In the genomic region with DNA sequence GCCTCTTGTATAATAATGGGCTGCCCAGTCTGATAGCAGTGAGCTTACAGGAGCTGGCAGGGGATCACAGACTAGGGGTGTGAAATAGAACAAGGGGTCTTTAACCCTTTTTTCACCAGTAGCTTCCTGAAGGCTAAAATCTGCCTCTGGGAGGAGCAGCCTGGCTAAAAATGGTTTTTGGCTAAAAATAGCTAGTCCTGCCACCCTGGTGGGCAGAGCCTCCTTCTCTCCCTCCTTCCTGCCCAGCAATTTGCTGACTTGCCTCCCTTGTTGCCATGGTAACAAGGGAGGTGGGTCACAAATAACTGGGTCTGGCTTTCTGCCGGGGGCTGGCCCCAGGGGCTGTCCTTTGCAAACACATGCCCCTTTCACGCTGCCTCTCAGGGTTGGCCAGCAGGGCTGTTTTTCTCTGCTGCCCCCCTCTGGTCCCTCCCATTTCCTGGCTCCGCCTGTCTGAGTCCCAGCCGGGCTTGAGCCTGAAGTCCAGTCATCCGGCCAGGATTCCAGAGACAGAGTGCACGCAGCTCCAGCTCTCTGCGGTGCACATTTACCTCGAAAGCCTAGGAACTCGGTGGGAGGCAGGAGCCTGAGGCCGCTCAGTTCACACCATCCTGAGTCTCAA, we compare ENCODE assay signal across 8 mouse cellular contexts.
DNase-seq lines count a peak whose midpoint lies in the region; ATAC-seq lines count a peak whose summit lies in the region.

No protein-coding gene starts in this region.

- H3K4me1 ChIP-seq in hindbrain, embryonic 14.5 days (replicated peaks; ENCODE audit: control insufficient read depth, insufficient read depth, low read length): peaks cover 28% of the 10 kb centered on the region

- peak overlapping the region; percentile 54; the same call in 1 of the 2 replicates for H3K27ac ChIP-seq in hindbrain, embryonic 14.5 days

- peak; percentile 94 for DNase-seq in adipocyte (ENCODE audit: low spot score)
- peak; percentile 73 to 76 for DNase-seq in cerebellum, postnatal 36 days
- peak; percentile 93 for DNase-seq in gastrocnemius, adult 18-20 months (ENCODE audit: low spot score)
- peak; percentile 84 for DNase-seq in hindbrain, embryonic 14.5 days (ENCODE audit: low spot score)
- peak; percentile 86 to 90 for DNase-seq in layer of hippocampus, postnatal 36 days
- peak; percentile 98 for DNase-seq in lung, postnatal 10 days
- DNase-seq in retina, adult 2 months (ENCODE audit: low read depth, low spot score): peak; percentile 61
- peak; percentile 92 for DNase-seq in urinary bladder, postnatal 4 days (ENCODE audit: low spot score in 2 of 2)

- peaks cover 52% of the 10 kb centered on the region for H3K36me3 ChIP-seq in hindbrain, embryonic 14.5 days (replicated peaks; ENCODE audit: control insufficient read depth, insufficient read depth)

- peak overlapping the region; percentile 40; the same call in 1 of the 2 replicates for H3K9ac ChIP-seq in hindbrain, embryonic 14.5 days

- peak overlapping the region; percentile 48 for H3K4me2 ChIP-seq in hindbrain, embryonic 14.5 days (replicated peaks)

- H3K27me3 ChIP-seq in hindbrain, embryonic 14.5 days (ENCODE audit: control insufficient read depth, insufficient read depth, low read length): no peaks in the 10 kb centered on the region

- peak; percentile 84 for ATAC-seq in hindbrain, embryonic 14.5 days (ENCODE audit: low FRiP score)

- 3% methylated on average over 10 of the region's 10 CpGs for WGBS in hindbrain, embryonic 14.5 days

- H3K9me3 ChIP-seq in hindbrain, embryonic 14.5 days (ENCODE audit: control insufficient read depth, low read length): no peaks in the 10 kb centered on the region

- H3K4me3 ChIP-seq in hindbrain, embryonic 14.5 days (replicated peaks; ENCODE audit: low read length): peak overlapping the region; percentile 22

Comparison
In these comparisons a context has a peak if more than half of its experiments do, and no peak if none do; other contexts are left out.
1. Peak in every context shown above with its lines: DNase-seq, ATAC-seq, H3K4me3 ChIP-seq and H3K27ac ChIP-seq.